Comparison of ENCODE assay signal across 22 mouse cellular contexts in genomic region chr13:34737968-34738698, GRCm38 (mm10). TPM values are rescaled to one million over a fixed set of nuclear protein-coding genes. Genes with fewer than 3 reads are reported as not detected.
DNase-seq lines count a peak whose midpoint lies in the region; ATAC-seq and TF ChIP-seq lines count a peak whose summit lies in the region.
"Had no signal": no experiment of that assay in that cellular context is flagged by ENCODE, and none has a peak within 500 bp of the region (broad histone marks: within the 10 kb centered on the region; RNA-seq: fewer than 3 reads in every experiment).

No protein-coding gene starts in this region.

- no peak for TF ChIP-seq CTCF in heart, postnatal 0 days (IDR thresholded peaks at IDR 0.05; ENCODE audit: low read depth)

- ATAC-seq in heart, postnatal 0 days (ENCODE audit: insufficient read depth, low read depth), result peak; percentile 27; the same call in 1 of the 2 replicates
- ATAC-seq in lung, embryonic 16.5 days (ENCODE audit: low read depth), result peak; percentile 59; the same call in 1 of the 2 replicates
- peak; percentile 75 for ATAC-seq in intestine, embryonic 16.5 days

- no peak overlapping the region for H3K4me3 ChIP-seq in heart, postnatal 0 days (ENCODE audit: low read depth, low read length)
- no peak overlapping the region for H3K4me3 ChIP-seq in lung, embryonic 16.5 days (ENCODE audit: low read length)
- no peak overlapping the region for H3K4me3 ChIP-seq in intestine, embryonic 16.5 days (ENCODE audit: low read length)
- H3K4me3 ChIP-seq: hindbrain, embryonic 10.5 days; liver, embryonic 15.5 days; myocyte had no signal

- no peaks in the 10 kb centered on the region for H3K9me3 ChIP-seq in heart, postnatal 0 days (replicated peaks; ENCODE audit: control insufficient read depth, low read length)
- H3K9me3 ChIP-seq in lung, embryonic 16.5 days (ENCODE audit: control insufficient read depth, low read length), result no peaks in the 10 kb centered on the region; the same call in 1 of the 2 replicates
- H3K9me3 ChIP-seq in intestine, embryonic 16.5 days (ENCODE audit: control insufficient read depth, low read length), result no peaks in the 10 kb centered on the region
- H3K9me3 ChIP-seq: hindbrain, embryonic 10.5 days; liver, embryonic 15.5 days had no signal

- H3K36me3 ChIP-seq in heart, postnatal 0 days (replicated peaks; ENCODE audit: control insufficient read depth, insufficient read depth, low read length), result no peaks in the 10 kb centered on the region
- H3K36me3 ChIP-seq in lung, embryonic 16.5 days (ENCODE audit: control insufficient read depth, insufficient read depth, low read length), result no peaks in the 10 kb centered on the region
- H3K36me3 ChIP-seq in intestine, embryonic 16.5 days (ENCODE audit: control insufficient read depth, insufficient read depth, low read length), result no peaks in the 10 kb centered on the region
- H3K36me3 ChIP-seq: hindbrain, embryonic 10.5 days; liver, embryonic 15.5 days had no signal

- H3K4me1 ChIP-seq in heart, postnatal 0 days (ENCODE audit: control insufficient read depth, insufficient read depth), result 0 out of 2 replicates have a peak, but pooled peaks cover 6% of the 10 kb centered on the region
- peaks cover 9% of the 10 kb centered on the region for H3K4me1 ChIP-seq in lung, embryonic 16.5 days (replicated peaks; ENCODE audit: control insufficient read depth, insufficient read depth, low read length)
- no peaks in the 10 kb centered on the region for H3K4me1 ChIP-seq in intestine, embryonic 16.5 days (ENCODE audit: control insufficient read depth, insufficient read depth, low read length)
- H3K4me1 ChIP-seq: hindbrain, embryonic 10.5 days had no signal

- 56% methylated on average over 7 of the region's 7 CpGs for WGBS in heart, postnatal 0 days
- 59% methylated on average over 7 of the region's 7 CpGs for WGBS in lung, embryonic 16.5 days
- 69% methylated on average over 7 of the region's 7 CpGs for WGBS in intestine, embryonic 16.5 days

- no peaks in the 10 kb centered on the region for H3K27me3 ChIP-seq in heart, postnatal 0 days (ENCODE audit: control insufficient read depth, insufficient read depth, low read length)
- H3K27me3 ChIP-seq in lung, embryonic 16.5 days (ENCODE audit: control insufficient read depth, insufficient read depth, low read depth, low read length), result no peaks in the 10 kb centered on the region
- H3K27me3 ChIP-seq in intestine, embryonic 16.5 days (replicated peaks; ENCODE audit: control insufficient read depth, insufficient read depth, low read length), result no peaks in the 10 kb centered on the region
- H3K27me3 ChIP-seq: liver, embryonic 15.5 days had no signal

- H3K9ac ChIP-seq in heart, postnatal 0 days (replicated peaks; ENCODE audit: low read depth, low read length), result no peak overlapping the region
- H3K9ac ChIP-seq in lung, embryonic 16.5 days (ENCODE audit: low read length), result no peak overlapping the region
- no peak overlapping the region for H3K9ac ChIP-seq in intestine, embryonic 16.5 days (ENCODE audit: low read depth, low read length)
- H3K9ac ChIP-seq: liver, embryonic 15.5 days had no signal

- no peak for DNase-seq in heart, postnatal 0 days (ENCODE audit: low spot score)
- DNase-seq in heart, postnatal 36 days, result no peak
- DNase-seq in lung, postnatal 36 days, result no peak
- peak; percentile 17 for DNase-seq in MN1 (ENCODE audit: low spot score)
- DNase-seq in left cerebral cortex, postnatal 10 days (ENCODE audit: extremely low spot score in 1 of 2, low spot score in 2 of 2), result no peak
- DNase-seq: cerebellum, postnatal 14 days; kidney, adult 11 months; kidney, postnatal 4 days; layer of hippocampus, postnatal 36 days; left cerebral cortex, postnatal 4 days; right cerebral cortex, adult 18-20 months; spleen, adult 18-20 months; thymus, postnatal 36 days had no signal

- intact Hi-C loops in heart, postnatal 36 days (cut with DNase I), result loop anchor here (5.0 kb wide), 1 partner anchor 124 kb away; no protein-coding TSS in a partner anchor
- intact Hi-C loops in left cerebral cortex, postnatal 10 days (cut with DNase I), result no loop called here

- no peak for TF ChIP-seq EP300 in heart, postnatal 0 days (IDR thresholded peaks at IDR 0.05; ENCODE audit: low read depth)

- no peak overlapping the region for H3K27ac ChIP-seq in heart, postnatal 0 days (ENCODE audit: low read depth)
- H3K27ac ChIP-seq in lung, embryonic 16.5 days (ENCODE audit: low read length), result no peak overlapping the region
- H3K27ac ChIP-seq in intestine, embryonic 16.5 days (ENCODE audit: low read length), result 0 out of 2 replicates have a peak overlapping the region, but pooled peaks have one; percentile 39
- H3K27ac ChIP-seq: hindbrain, embryonic 10.5 days; liver, embryonic 15.5 days had no signal

- no peak overlapping the region for H3K4me2 ChIP-seq in heart, postnatal 0 days (ENCODE audit: low read depth, low read length)
- no peak overlapping the region for H3K4me2 ChIP-seq in lung, embryonic 16.5 days (ENCODE audit: low read depth, low read length)
- no peak overlapping the region for H3K4me2 ChIP-seq in intestine, embryonic 16.5 days (ENCODE audit: low read depth, low read length)
- H3K4me2 ChIP-seq: liver, embryonic 15.5 days had no signal

RNA-seq across cellular contexts. Expression of gene Fam50b, which starts 3.5 kb away (rescaled TPM):
- not detected in 2 replicates for total RNA-seq in heart, postnatal 0 days (2014; rRNA removed; ENCODE audit: low replicate concordance)
- not detected in 2 replicates for polyA plus RNA-seq in heart, postnatal 0 days (2015; fragmentation: Nextera tagmentation; extraction: Ambion mirVana)
- not detected for total RNA-seq in heart, postnatal 36 days (2021)
- polyA plus RNA-seq in lung, embryonic 16.5 days (2015; fragmentation: Nextera tagmentation; extraction: Ambion mirVana), result not detected in 2 replicates
- not detected in 2 replicates for polyA plus RNA-seq in intestine, embryonic 16.5 days (2015; fragmentation: Nextera tagmentation; extraction: Ambion mirVana)
- not detected for total RNA-seq in left cerebral cortex, postnatal 10 days (2021)
- total RNA-seq: adrenal gland, postnatal 4 days; layer of hippocampus, postnatal 36 days; left cerebral cortex, postnatal 4 days; neutrophil, adult 5-6 weeks had no signal
- polyA plus RNA-seq: embryonic facial prominence, embryonic 11.5 days; myocyte; stomach, embryonic 16.5 days had no signal
